Mouse (Mus musculus) stomach, embryonic 14.5 days (tissue): ENCODE measurements around the gene Fndc3b. TPM values are rescaled to one million over a fixed set of nuclear protein-coding genes. Genes with fewer than 3 reads are reported as not detected.
"Not testable (repeated sequence)": the region's sequence is repeated elsewhere in the genome, so short reads cannot be mapped to it uniquely, and the experiment has no call there.

ENCODE experiments used
- ATAC-seq: fragments of 200-750 bp; cut with Nextera tagmentation; 2 replicates; pipeline ENCODE4 v1.8.0; 2017; ENCODE audit warnings: low read depth, moderate TSS enrichment; ENCODE audit not compliant: insufficient number of reproducible peaks, insufficient read depth, low FRiP score
- H3K27ac ChIP-seq: fragments of 300-500 bp; sonication (generic); 2 replicates; pipeline ENCODE4 v1.5.1; 2014; ENCODE audit warnings: mild to moderate bottlenecking, low read length, moderate library complexity, mixed read lengths
- H3K27me3 ChIP-seq: fragments of 300-500 bp; sonication (generic); 2 replicates; pipeline ENCODE4 v1.6.1; 2014; ENCODE audit warnings: low read length, control low read depth, mixed read lengths; ENCODE audit not compliant: control insufficient read depth, insufficient read depth
- H3K36me3 ChIP-seq: fragments of 300-500 bp; sonication (generic); 2 replicates; pipeline ENCODE4 v1.6.1; 2014; ENCODE audit warnings: mild to moderate bottlenecking, control low read depth, low read length, moderate library complexity, mixed read lengths; ENCODE audit not compliant: control insufficient read depth, insufficient read depth
- H3K4me1 ChIP-seq: fragments of 300-500 bp; sonication (generic); 2 replicates; pipeline ENCODE4 v1.6.1; 2014; ENCODE audit warnings: low read length, control low read depth, mixed read lengths; ENCODE audit not compliant: control insufficient read depth, insufficient read depth
- H3K4me2 ChIP-seq: fragments of 300-500 bp; sonication (generic); replicated peaks from 2 replicates; pipeline ENCODE4 v1.6.1; 2014; ENCODE audit warnings: low read depth, low read length, control low read depth
- H3K4me3 ChIP-seq: fragments of 300-500 bp; sonication (generic); 2 replicates; pipeline ENCODE4 v1.5.1; 2014; ENCODE audit warnings: low read depth, low read length, control low read depth
- H3K9ac ChIP-seq: fragments of 300-500 bp; sonication (generic); replicated peaks from 2 replicates; pipeline ENCODE4 v1.6.1; 2014; ENCODE audit warnings: low read depth, mild to moderate bottlenecking, control low read depth, low read length, moderate library complexity, mixed read lengths
- H3K9me3 ChIP-seq: fragments of 300-500 bp; sonication (generic); 2 replicates; pipeline ENCODE4 v1.6.1; 2016; ENCODE audit warnings: low read depth, low read length, control low read depth; ENCODE audit not compliant: control insufficient read depth
- WGBS: fragments of 180-500 bp; shearing (Covaris S2); extraction: QIAGEN DNeasy Blood & Tissue Kit; methylation state at CpG from one replicate; pipeline ENCODE4 v1.1.7; 2014; 5-methylcytosine and 5-hydroxymethylcytosine counted together
- polyA plus RNA-seq: library from polyadenylated mRNA; unstranded; fragments of >200 nt; fragmentation: Nextera tagmentation; extraction: Ambion mirVana; gene quantifications from 2 replicates; pipeline ENCODE4 v1.2.1, GENCODE M21; 2014

The Fndc3b gene
- polyA plus RNA-seq, 1 experiment from 2014 or later: 33.3 TPM

GRCm38 (mm10) chr3:27479378-27479777 lies 231.7 kb downstream of the Fndc3b start:
- H3K27ac ChIP-seq: no peak overlapping the region
- H3K4me1 ChIP-seq: no peaks in the 10 kb centered on the region
- no peak for ATAC-seq
- WGBS: 61% methylated on average over 2 of the region's 2 CpGs
- H3K27me3 ChIP-seq: no peaks in the 10 kb centered on the region
- H3K9me3 ChIP-seq: no peaks in the 10 kb centered on the region
- no peak overlapping the region for H3K9ac ChIP-seq
- no peak overlapping the region for H3K4me2 ChIP-seq
- peaks cover 2% of the 10 kb centered on the region; the same call in 1 of the 2 replicates for H3K36me3 ChIP-seq
- H3K4me3 ChIP-seq: no peak overlapping the region

- Histone ChIP-seq H3K4me2 (no peak overlapping the region), H3K36me3 (peaks cover 5% of the 10 kb centered on the region; the same call in 1 of the 2 replicates), H3K27ac (no peak overlapping the region), H3K4me3 (no peak overlapping the region), H3K4me1 (no peaks in the 10 kb centered on the region), H3K9ac (no peak overlapping the region), H3K9me3 (no peaks in the 10 kb centered on the region), H3K27me3 (no peaks in the 10 kb centered on the region)
- no peak for ATAC-seq
- WGBS: 89% methylated on average over 16 of the region's 16 CpGs
Observed at GRCm38 (mm10) chr3:27478563-27479156, 232.4 kb downstream of the Fndc3b start.

GRCm38 (mm10) chr3:27477749-27478148 lies 233.4 kb downstream of the Fndc3b start:
- not testable (repeated sequence) for H3K27ac ChIP-seq, H3K4me3 ChIP-seq, H3K4me2 ChIP-seq, H3K9ac ChIP-seq, H3K9me3 ChIP-seq, H3K4me1 ChIP-seq, H3K27me3 ChIP-seq, ATAC-seq, H3K36me3 ChIP-seq
- WGBS: 75% methylated on average over 3 of the region's 3 CpGs

GRCm38 (mm10) chr3:27475899-27476298 lies 235.2 kb downstream of the Fndc3b start:
- Histone ChIP-seq H3K4me1 (no peaks in the 10 kb centered on the region), H3K4me2 (no peak overlapping the region), H3K9ac (no peak overlapping the region), H3K36me3 (peaks cover 9% of the 10 kb centered on the region; the same call in 1 of the 2 replicates), H3K27ac (no peak overlapping the region), H3K27me3 (no peaks in the 10 kb centered on the region), H3K9me3 (no peaks in the 10 kb centered on the region), H3K4me3 (no peak overlapping the region)
- WGBS: 83% methylated on average over 7 of the region's 7 CpGs
- no peak for ATAC-seq

GRCm38 (mm10) chr3:27473801-27474599 lies 237.1 kb downstream of the Fndc3b start:
- no peak overlapping the region for H3K4me2 ChIP-seq
- no peak for ATAC-seq
- 85% methylated on average over 14 of the region's 14 CpGs for WGBS

GRCm38 (mm10) chr3:27472846-27473245 lies 238.3 kb downstream of the Fndc3b start:
- Histone ChIP-seq H3K9ac (no peak overlapping the region), H3K27ac (no peak overlapping the region), H3K4me1 (no peaks in the 10 kb centered on the region), H3K36me3 (peaks cover 18% of the 10 kb centered on the region), H3K9me3 (no peaks in the 10 kb centered on the region), H3K27me3 (no peaks in the 10 kb centered on the region), H3K4me3 (no peak overlapping the region), H3K4me2 (no peak overlapping the region)
- no peak for ATAC-seq
- WGBS: 96% methylated on average over 3 of the region's 3 CpGs

More at GRCm38 (mm10) chr3:27473801-27474599, 237.1 kb downstream of the Fndc3b start:
- H3K9me3 ChIP-seq: no peaks in the 10 kb centered on the region
- H3K36me3 ChIP-seq: peaks cover 10% of the 10 kb centered on the region
- no peak overlapping the region for H3K4me3 ChIP-seq
- no peak overlapping the region for H3K9ac ChIP-seq
- H3K4me1 ChIP-seq: no peaks in the 10 kb centered on the region
- H3K27me3 ChIP-seq: no peaks in the 10 kb centered on the region
- H3K27ac ChIP-seq: no peak overlapping the region

GRCm38 (mm10) chr3:27470781-27471180 lies 240.3 kb downstream of the Fndc3b start:
- Histone ChIP-seq H3K4me1 (no peaks in the 10 kb centered on the region), H3K9ac (no peak overlapping the region), H3K9me3 (no peaks in the 10 kb centered on the region), H3K27me3 (no peaks in the 10 kb centered on the region), H3K4me2 (no peak overlapping the region), H3K27ac (no peak overlapping the region), H3K4me3 (no peak overlapping the region), H3K36me3 (peaks cover 23% of the 10 kb centered on the region)
- no peak for ATAC-seq
- 72% methylated on average over 8 of the region's 8 CpGs for WGBS

GRCm38 (mm10) chr3:27469971-27470370 lies 241.1 kb downstream of the Fndc3b start:
- Histone ChIP-seq H3K9ac (no peak overlapping the region), H3K4me2 (no peak overlapping the region), H3K36me3 (peaks cover 28% of the 10 kb centered on the region), H3K4me1 (no peaks in the 10 kb centered on the region), H3K27me3 (no peaks in the 10 kb centered on the region), H3K27ac (no peak overlapping the region), H3K4me3 (no peak overlapping the region), H3K9me3 (no peaks in the 10 kb centered on the region)
- WGBS: 89% methylated on average over 8 of the region's 8 CpGs
- ATAC-seq: no peak
